Mouse (Mus musculus): Measurements from ENCODE around the gene Smpd2. TPM values are rescaled to one million over a fixed set of nuclear protein-coding genes. Genes with fewer than 3 reads are reported as not detected.
A peak's percentile ranks its signal among the peaks of the same experiment; 100 is the strongest.

The Smpd2 gene
- polyA plus RNA-seq, 1 experiment from 2014 or later, result 10.3 TPM

- peaks cover 27% of the 10 kb centered on the region for H3K36me3 ChIP-seq (ENCODE audit: inconsistent target)
- H3K4me3 ChIP-seq (ENCODE audit: inconsistent target), result no peak overlapping the region
- peaks cover 35% of the 10 kb centered on the region for H3K79me2 ChIP-seq (ENCODE audit: inconsistent target)
- no peak overlapping the region for H3K27ac ChIP-seq
- 93% methylated on average over 3 of the region's 3 CpGs for WGBS (ENCODE audit: missing documents)
Measured at GRCm38 (mm10) chr10:41452791-41453190, 37.4 kb downstream of the Smpd2 start.

- Histone ChIP-seq H3K4me3 (ENCODE audit: inconsistent target) (no peak overlapping the region), H3K79me2 (ENCODE audit: inconsistent target) (peaks cover 35% of the 10 kb centered on the region), H3K27ac (no peak overlapping the region), H3K36me3 (ENCODE audit: inconsistent target) (peaks cover 19% of the 10 kb centered on the region)
- WGBS (ENCODE audit: missing documents), result 96% methylated on average over 9 of the region's 9 CpGs
Measured at GRCm38 (mm10) chr10:41451656-41452055, 38.5 kb downstream of the Smpd2 start.

GRCm38 (mm10) chr10:41450780-41451522 lies 39.2 kb downstream of the Smpd2 start:
- H3K79me2 ChIP-seq (ENCODE audit: inconsistent target), result peaks cover 35% of the 10 kb centered on the region
- WGBS (ENCODE audit: missing documents), result 55% methylated on average over 15 of the region's 18 CpGs
- peaks cover 12% of the 10 kb centered on the region for H3K36me3 ChIP-seq (ENCODE audit: inconsistent target)
- H3K27ac ChIP-seq, result peak overlapping the region; percentile 24; the same call in 1 of the 2 replicates
- H3K4me3 ChIP-seq (ENCODE audit: inconsistent target), result peak overlapping the region; percentile 59

- H3K36me3 ChIP-seq (ENCODE audit: inconsistent target), result peaks cover 5% of the 10 kb centered on the region
- WGBS (ENCODE audit: missing documents), result under 1% methylated on average over 49 of the region's 49 CpGs
- peaks cover 35% of the 10 kb centered on the region for H3K79me2 ChIP-seq (ENCODE audit: inconsistent target)
- H3K27ac ChIP-seq, result peak within 1 kb of the TSS; percentile 24; the same call in 1 of the 2 replicates
- H3K4me3 ChIP-seq (ENCODE audit: inconsistent target), result peak within 1 kb of the TSS; percentile 64
Measured at GRCm38 (mm10) chr10:41450137-41450670, 40.0 kb downstream of the Smpd2 start, which contains the start of gene Zbtb24. TSS of gene Zbtb24 (plus strand) at chr10:41450383.

GRCm38 (mm10) chr10:41449684-41450083 lies 40.5 kb downstream of the Smpd2 start:
- H3K79me2 ChIP-seq (ENCODE audit: inconsistent target), result peaks cover 35% of the 10 kb centered on the region
- H3K36me3 ChIP-seq (ENCODE audit: inconsistent target), result no peaks in the 10 kb centered on the region
- 8% methylated on average over 14 of the region's 14 CpGs for WGBS (ENCODE audit: missing documents)
- H3K27ac ChIP-seq, result peak overlapping the region; percentile 24; the same call in 1 of the 2 replicates
- H3K4me3 ChIP-seq (ENCODE audit: inconsistent target), result peak overlapping the region; percentile 64

DNA sequence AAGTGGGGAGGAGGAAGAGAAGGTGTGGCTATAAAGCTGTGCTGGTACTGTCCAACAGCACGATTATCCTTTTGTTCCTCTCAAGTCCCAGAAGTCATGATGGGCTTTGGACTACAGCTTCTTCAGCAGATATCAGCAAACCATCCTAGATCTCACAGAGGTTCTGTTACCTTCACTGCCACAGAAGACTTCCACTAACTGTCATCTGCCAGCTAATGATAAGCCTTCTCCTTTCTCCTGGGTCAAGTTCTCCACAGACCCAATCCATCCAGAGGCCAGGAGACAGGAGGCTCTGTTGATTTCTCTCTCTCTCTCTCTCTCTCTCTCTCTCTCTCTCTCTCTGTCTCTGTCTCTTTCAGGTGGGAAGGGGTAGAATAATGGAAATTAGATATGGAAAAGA lies 42.0 kb downstream of the Smpd2 start:
- Histone ChIP-seq H3K27ac (no peak overlapping the region), H3K36me3 (ENCODE audit: inconsistent target) (no peaks in the 10 kb centered on the region), H3K79me2 (ENCODE audit: inconsistent target) (peaks cover 27% of the 10 kb centered on the region), H3K4me3 (ENCODE audit: inconsistent target) (no peak overlapping the region)
- 56% methylated on average over 1 of the region's 1 CpGs for WGBS (ENCODE audit: missing documents)

Other genes with a start within 250 kb of the Smpd2 start
- 23.1 to 48.2 TPM (median 25.6 TPM) in 3 replicates for gene Fig4, start 187.1 kb downstream of the Smpd2 start, polyA plus RNA-seq (2018)
- gene Ak9, start 186.4 kb downstream of the Smpd2 start, polyA plus RNA-seq (2018), result 0.09 TPM in 1 of 3 replicates, not detected in the others
- 8.6 to 9.8 TPM (median 9.4 TPM) in 3 replicates for gene Zbtb24, start 40.0 kb downstream of the Smpd2 start, polyA plus RNA-seq (2018)
- gene Mical1, start 14.1 kb downstream of the Smpd2 start, polyA plus RNA-seq (2018), result 19.5 to 33.8 TPM (median 31.3 TPM) in 3 replicates
- gene Ppil6, start 70 bp upstream of the Smpd2 start, polyA plus RNA-seq (2018), result 0.22 TPM in 1 of 3 replicates, not detected in the others
- gene Cd164, start 29.0 kb upstream of the Smpd2 start, polyA plus RNA-seq (2018), result 204 to 235 TPM (median 225 TPM) in 3 replicates
- 0.16 TPM in 1 of 3 replicates, not detected in the others for gene Ccdc162, start 226.3 kb upstream of the Smpd2 start, polyA plus RNA-seq (2018)

All from macrophage (primary cell).